Mouse (Mus musculus): ENCODE measurements around the gene Gm3317.
"Not testable (repeated sequence)": the region's sequence is repeated elsewhere in the genome, so short reads cannot be mapped to it uniquely, and the experiment has no call there.

The Gm3317 gene

GRCm38 (mm10) chr14:5164235-5164634 lies at the start of gene Gm3317:
Gene Gm3317, plus strand, starts transcription at chr14:5164535.
- DNase-seq = not testable (repeated sequence)

- not testable (repeated sequence) for DNase-seq
These were observed 33.1 kb upstream of the Gm3317 start, which contains the start of gene Gm8279 for GRCm38 (mm10) chr14:5131219-5131618. Gene Gm8279, plus strand, starts transcription at chr14:5131519.

DNA sequence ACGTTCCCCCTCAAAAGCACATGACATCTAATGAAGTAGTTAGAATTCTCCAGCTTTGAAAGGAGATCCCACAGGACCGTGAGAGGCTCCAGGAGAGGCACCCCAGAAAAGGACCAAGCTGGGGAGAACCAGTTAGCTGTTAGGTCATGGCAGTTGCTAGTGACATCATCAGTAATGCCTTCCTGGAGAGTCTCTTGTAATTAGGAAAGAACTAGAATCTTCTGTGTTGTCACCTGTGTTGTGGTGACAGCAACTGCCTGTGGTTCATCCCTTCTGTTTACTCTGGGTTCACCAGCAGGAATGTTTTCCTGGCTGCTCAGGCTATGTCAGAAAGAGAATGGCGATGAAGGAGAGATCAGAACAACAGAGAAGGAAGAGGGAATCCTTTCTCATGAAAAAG lies 21.2 kb downstream of the Gm3317 start, which contains the start of gene Gm8271:
TSS of gene Gm8271 (plus strand) at position 301 of the 400 bp plus-strand sequence.
- DNase-seq = not testable (repeated sequence)
